Mouse (Mus musculus) Patski (cell line): ENCODE data around the gene Dennd6a. TPM values are rescaled to one million over a fixed set of nuclear protein-coding genes. Genes with fewer than 3 reads are reported as not detected.
A peak's percentile ranks its signal among the peaks of the same experiment; 100 is the strongest.

ENCODE experiments used
- ATAC-seq: fragments of 100-300 bp; one replicate; pipeline ENCODE4 v1.8.0; 2021
- CTCF ChIA-PET: fragments of 350-600 bp; sonication (Branson Sonifier 250); formaldehyde crosslinking; loops from one replicate; lab custom pipeline; 2022; ENCODE audit warnings: inconsistent platforms; lab: Charles Lee
- POLR2A ChIA-PET: fragments of 350-600 bp; sonication (Branson Sonifier 250); formaldehyde crosslinking; loops from one replicate; lab custom pipeline; 2022; ENCODE audit warnings: antibody characterized with exemption, inconsistent platforms; lab: Charles Lee
- DNase-seq: peaks from one replicate; pipeline ENCODE4 v3.0.0-alpha.2; 2011; ENCODE audit warnings: low read depth, low spot score
- H3K27me3 ChIP-seq: fragments of 371-371 bp; one replicate; pipeline ENCODE4 v1.5.1; 2021
- CTCF ChIP-seq: fragments of 100-300 bp; IDR thresholded peaks from one replicate; pipeline ENCODE4 v1.5.1; 2021
- in situ Hi-C: fragments of 300-500 bp; cut with MboI; formaldehyde crosslinking; loops from 3 replicates; pipeline ENCODE4 v1.11.1; 2018; ENCODE audit warnings: low pct_unique_long_range_greater_than_20kb, mixed read lengths
- polyA plus RNA-seq: library from polyadenylated mRNA; unstranded; gene quantifications from one replicate; pipeline ENCODE4 v1.2.3, GENCODE M21; 2021

The Dennd6a gene
- polyA plus RNA-seq, 1 experiment from 2014 or later, result 23.6 TPM

DNA sequence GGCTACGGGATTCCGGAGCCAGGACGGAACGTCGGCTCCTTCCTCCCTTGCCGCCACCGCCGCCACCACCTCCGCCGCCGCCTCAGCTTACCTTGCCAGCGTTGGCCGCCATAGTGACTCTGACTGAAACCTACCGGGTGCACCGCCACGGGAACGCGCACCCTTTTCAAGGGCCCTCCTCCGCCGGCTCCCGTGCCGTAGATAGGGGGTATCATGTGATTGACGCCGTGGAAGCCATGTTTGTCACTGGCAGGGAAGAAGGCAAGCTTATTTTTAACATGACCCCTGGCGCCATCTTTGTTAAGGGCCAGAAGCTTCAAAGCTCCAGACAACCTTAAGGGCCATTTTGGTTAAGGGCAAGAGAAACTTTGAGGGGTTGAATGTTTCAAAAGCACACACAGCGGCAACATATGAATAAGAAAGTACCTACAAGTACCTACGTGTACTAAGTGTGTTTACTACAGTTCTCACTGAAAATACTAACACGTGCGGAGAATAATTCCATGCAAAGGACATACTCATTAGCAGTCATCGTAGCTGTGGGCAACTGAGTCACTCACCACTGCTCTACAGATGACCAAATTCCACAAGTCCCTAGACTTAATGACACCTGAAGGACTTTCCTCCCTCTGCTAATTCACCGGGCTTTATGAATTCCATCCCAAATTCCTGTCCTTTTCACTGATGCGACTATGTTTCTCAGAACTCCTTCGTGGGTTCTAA lies 38.7 kb upstream of the Dennd6a start, which contains the start of gene Slmap:
Gene Slmap (minus strand): TSS at position 175 of the 723 bp plus-strand sequence.
- peak; percentile 74 for ATAC-seq
- ChIA-PET CTCF (interaction anchor here (1.8 kb wide), 1 partner anchor 9 kb away, joined by 5 read pairs; no protein-coding TSS in a partner anchor), POLR2A (interaction anchor here (1.2 to 1.7 kb wide), 3 partner anchors 43 to 47 kb away, joined by 4 to 7 read pairs (median 5); no protein-coding TSS in a partner anchor)
- in situ Hi-C loops, result loop anchor here (5.0 kb wide), 1 partner anchor 47 kb away; no protein-coding TSS in a partner anchor
- DNase-seq, result peak; percentile 97
- no peak for TF ChIP-seq CTCF
- H3K27me3 ChIP-seq, result no peaks in the 10 kb centered on the region

DNA sequence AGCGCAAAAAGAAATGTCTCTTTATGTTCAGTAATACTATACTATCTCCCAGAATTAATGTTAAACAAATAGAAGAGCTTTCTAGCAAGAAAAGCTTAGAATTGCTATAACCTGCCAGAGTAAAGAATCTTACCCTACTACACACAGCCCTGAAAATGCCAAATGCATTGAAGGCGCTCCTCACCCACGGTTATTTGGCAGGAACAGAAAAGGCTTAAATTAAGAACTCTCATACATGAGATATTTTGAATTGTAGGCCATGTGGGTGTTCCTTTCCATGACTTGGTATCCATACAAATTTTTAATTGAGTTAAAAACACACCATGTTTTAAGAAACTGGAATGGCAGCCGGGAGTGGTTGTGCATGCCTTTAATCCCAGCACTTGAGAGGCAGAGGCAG lies 34.4 kb upstream of the Dennd6a start:
- no peak for TF ChIP-seq CTCF
- no peaks in the 10 kb centered on the region for H3K27me3 ChIP-seq
- ATAC-seq (no peak), DNase-seq (no peak)
- POLR2A ChIA-PET, result no interaction called here
- CTCF ChIA-PET, result interaction anchor here (1.7 kb wide), 1 partner anchor 12 kb away, joined by 4 read pairs; no protein-coding TSS in a partner anchor
- in situ Hi-C loops, result no loop called here

DNA sequence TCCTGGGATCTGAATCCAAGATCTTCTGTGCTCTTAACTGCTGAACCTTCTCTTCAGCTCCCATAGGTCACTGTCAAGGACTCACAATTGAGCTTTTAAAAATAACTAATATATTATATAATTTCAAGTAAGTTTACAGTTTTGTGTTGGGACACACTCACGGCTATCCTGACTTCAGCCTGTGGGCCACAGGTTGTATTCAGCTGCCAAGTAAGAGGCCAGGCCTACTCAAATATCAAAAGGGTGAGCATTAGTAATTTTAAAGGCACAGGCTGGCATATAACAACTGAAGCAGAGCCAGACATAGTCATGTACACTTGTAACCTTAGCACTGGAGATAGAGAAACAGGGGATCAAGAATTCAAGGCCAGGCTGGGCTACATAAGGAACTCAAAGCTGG lies 33.1 kb upstream of the Dennd6a start:
- in situ Hi-C loops, result no loop called here
- ChIA-PET CTCF (interaction anchor here (0.9 kb wide), 1 partner anchor 10 kb away, joined by 3 read pairs; no protein-coding TSS in a partner anchor), POLR2A (no interaction called here)
- H3K27me3 ChIP-seq, result no peaks in the 10 kb centered on the region
- DNase-seq (no peak), ATAC-seq (no peak)
- TF ChIP-seq CTCF, result no peak

DNA sequence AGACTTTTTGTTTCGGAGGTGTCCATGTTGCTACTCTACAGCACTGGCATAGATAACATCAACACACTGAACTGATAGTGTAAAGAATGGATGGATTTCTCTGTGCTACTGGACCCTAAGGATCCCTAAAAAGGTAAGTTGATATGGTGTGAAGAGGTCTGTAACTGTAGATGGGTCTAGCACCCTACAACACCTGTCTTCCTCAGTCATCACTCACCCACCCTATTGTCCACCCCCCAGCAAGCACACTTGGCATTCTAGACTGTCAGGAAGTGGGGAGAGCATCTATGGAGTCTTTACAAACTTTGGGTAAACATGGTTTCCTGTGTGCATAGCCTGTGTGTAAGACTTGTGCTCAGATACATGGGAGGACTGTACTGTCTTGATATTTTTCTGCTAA lies 31.5 kb upstream of the Dennd6a start:
- H3K27me3 ChIP-seq, result no peaks in the 10 kb centered on the region
- no peak for TF ChIP-seq CTCF
- ChIA-PET CTCF (no interaction called here), POLR2A (no interaction called here)
- DNase-seq, result no peak
- ATAC-seq, result no peak
- in situ Hi-C loops, result no loop called here

DNA sequence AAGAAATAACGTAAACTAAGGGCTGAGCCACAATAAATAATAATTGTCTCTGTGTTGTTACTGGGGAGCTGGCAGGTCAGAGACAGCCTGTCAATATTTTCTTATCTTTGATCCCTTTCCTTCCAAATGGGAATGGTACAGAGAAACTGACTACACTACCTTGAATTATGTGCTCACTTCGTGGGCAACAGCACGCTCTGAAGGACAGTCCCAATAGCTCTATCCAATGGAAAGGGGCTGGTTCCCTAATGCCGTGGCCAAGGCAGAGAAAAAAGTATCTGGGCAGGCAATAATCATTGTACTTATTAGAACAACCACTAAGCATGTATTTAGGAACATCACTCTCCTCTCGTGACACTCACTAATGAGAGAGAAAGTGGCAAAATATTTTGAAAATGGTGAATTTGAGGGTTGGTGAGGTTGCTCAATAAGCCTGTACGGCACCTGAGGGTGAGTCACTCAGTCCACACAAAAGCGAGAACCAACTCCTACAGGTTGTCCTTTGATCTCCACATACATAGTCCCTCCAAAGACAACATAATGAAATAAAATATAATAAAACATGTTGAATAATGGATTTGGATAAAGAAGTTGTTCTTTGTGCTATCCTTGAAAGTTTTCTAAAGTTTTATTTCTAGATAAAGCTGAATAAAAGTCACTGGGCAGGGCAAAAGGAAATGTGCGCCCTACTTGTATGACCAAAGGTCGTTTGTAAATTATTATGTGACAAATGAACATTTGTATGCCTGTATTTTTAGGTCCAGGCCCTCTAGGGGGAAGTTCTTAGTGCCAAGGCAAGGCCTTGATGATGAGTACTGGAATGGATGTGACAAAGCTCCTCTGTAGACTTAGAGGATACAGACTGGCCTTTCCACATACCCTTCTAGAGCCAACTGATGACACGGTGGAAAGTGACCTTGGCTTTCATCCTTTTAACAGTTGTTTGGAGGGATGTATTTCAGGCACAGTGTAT lies 25.9 kb upstream of the Dennd6a start:
- no peak for ATAC-seq
- CTCF ChIA-PET, result no interaction called here
- no peak for DNase-seq
- TF ChIP-seq CTCF, result no peak
- in situ Hi-C loops, result no loop called here
- POLR2A ChIA-PET, result interaction anchor here (0.6 kb wide), 1 partner anchor 10 kb away, joined by 8 read pairs; no protein-coding TSS in a partner anchor
- H3K27me3 ChIP-seq, result no peaks in the 10 kb centered on the region

DNA sequence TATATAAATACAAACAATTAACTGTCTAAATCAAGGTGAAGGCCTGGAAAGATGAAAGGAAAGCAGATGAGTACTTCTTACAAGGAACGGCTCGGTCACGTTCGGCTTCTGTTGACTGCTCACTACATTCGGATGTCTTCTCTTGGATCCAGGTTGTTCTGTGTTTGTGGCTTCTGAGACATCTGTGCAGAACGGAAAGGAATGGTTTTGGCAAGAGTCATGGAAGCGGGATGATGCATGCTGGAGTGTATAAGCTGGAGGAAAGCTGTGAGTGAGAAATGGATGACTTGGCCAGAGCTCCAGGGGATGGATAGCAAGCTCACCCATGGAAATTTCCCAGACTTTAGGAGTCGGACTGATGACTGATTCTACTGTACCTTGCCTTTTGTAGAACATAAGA lies 22.9 kb upstream of the Dennd6a start:
- POLR2A ChIA-PET, result no interaction called here
- DNase-seq (no peak), ATAC-seq (no peak)
- CTCF ChIA-PET, result interaction anchor here (1.3 to 1.5 kb wide), 2 partner anchors 11 to 12 kb away, joined by 3 to 4 read pairs; no protein-coding TSS in a partner anchor
- no peak for TF ChIP-seq CTCF
- in situ Hi-C loops, result no loop called here
- H3K27me3 ChIP-seq, result no peaks in the 10 kb centered on the region

DNA sequence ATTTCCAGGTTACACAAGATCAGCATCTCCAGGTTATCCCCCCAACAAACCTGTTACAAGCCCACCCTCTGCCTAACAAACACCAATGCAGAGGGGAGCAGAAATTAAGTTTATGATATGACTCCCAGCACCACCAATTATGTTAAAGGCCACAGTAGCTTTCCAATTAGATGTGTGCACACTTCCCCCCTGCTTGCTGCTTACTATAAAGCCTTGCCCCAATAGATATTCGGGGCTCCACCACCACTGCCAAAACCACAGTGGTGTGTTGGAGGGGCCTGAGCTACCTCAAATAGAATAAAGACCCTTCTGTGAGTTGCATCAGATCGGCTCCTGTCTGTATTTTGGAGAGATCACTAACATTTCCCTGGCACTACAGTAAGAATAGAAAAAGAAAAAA lies 21.2 kb upstream of the Dennd6a start:
- in situ Hi-C loops, result no loop called here
- H3K27me3 ChIP-seq, result no peaks in the 10 kb centered on the region
- ChIA-PET POLR2A (no interaction called here), CTCF (interaction anchor here (0.8 kb wide), 1 partner anchor 16 kb away, joined by 3 read pairs; no protein-coding TSS in a partner anchor)
- no peak for DNase-seq
- no peak for TF ChIP-seq CTCF
- no peak for ATAC-seq

DNA sequence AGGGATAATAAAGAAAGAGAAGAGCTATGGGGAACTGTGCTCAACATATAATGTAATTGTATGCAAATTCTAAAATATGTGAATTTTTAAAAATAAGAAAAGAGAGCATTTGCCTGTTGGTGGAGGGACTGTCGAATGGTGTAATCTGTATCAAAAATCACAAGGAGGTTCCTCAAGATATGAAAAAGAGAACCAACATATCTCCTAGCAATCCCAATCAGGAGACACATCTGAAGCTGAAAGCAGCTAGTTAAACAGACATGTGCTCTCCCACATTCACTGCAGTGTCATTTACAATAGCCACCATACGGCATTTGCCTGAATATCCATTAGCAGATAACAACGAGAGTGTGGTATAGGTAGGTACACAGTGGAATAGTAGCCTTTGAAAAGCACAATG lies 20.8 kb upstream of the Dennd6a start:
- TF ChIP-seq CTCF, result no peak
- in situ Hi-C loops, result no loop called here
- ChIA-PET POLR2A (no interaction called here), CTCF (interaction anchor here (0.8 kb wide), 1 partner anchor 17 kb away, joined by 3 read pairs; no protein-coding TSS in a partner anchor)
- no peaks in the 10 kb centered on the region for H3K27me3 ChIP-seq
- no peak for ATAC-seq
- no peak for DNase-seq

DNA sequence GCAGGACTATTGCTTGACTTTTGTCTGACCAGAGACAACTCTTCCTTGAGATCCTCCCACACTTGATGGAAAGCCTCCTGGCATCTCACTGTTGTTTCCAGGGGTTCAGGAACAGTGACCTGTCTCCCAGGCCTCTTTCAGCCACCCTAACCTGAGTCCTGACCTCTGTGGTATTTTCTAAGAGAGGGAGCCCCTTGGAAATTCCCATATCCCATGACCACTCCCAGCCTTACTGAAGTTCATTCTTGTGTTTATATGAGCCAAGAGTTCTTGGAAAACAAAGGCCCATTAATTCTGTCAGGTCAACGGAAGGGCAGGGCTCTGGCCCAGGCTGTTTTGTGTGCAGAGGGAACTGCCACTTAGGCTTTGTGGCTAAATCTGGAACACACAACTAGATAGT lies 16.1 kb upstream of the Dennd6a start:
- ChIA-PET CTCF (no interaction called here), POLR2A (no interaction called here)
- in situ Hi-C loops, result no loop called here
- DNase-seq, result no peak
- no peak for ATAC-seq
- no peaks in the 10 kb centered on the region for H3K27me3 ChIP-seq
- TF ChIP-seq CTCF, result no peak

DNA sequence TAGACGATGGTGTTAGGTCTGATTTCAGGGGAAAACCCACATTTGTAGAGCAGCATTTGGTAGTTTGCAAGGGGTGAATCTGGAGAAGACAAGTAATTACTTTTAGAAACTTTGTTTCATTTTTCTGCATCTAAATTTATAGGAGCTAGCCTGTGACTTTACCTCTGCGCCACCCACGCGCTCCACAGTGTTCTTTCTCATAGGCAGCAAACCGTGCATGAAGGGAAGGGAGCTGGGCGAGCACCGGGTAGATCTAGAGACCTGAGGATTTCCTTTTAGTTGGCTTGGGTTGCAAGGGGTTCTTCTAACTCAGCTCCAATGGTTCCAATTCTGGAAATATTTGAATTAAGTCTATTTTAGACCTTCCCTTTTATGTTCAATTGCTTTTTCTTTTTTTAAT lies 15.1 kb upstream of the Dennd6a start:
- TF ChIP-seq CTCF, result no peak
- ChIA-PET CTCF (no interaction called here), POLR2A (no interaction called here)
- DNase-seq (no peak), ATAC-seq (no peak)
- no peaks in the 10 kb centered on the region for H3K27me3 ChIP-seq
- in situ Hi-C loops, result no loop called here
